Mouse (Mus musculus) intestine, embryonic 14.5 days (tissue): ENCODE data around the gene Fras1. TPM values are rescaled to one million over a fixed set of nuclear protein-coding genes. Genes with fewer than 3 reads are reported as not detected.

Source experiments
- ATAC-seq: fragments of 200-750 bp; cut with Nextera tagmentation; replicated peaks from 2 replicates; pipeline ENCODE4 v1.8.0; 2017; ENCODE audit warnings: low read depth, moderate number of reproducible peaks, moderate TSS enrichment, moderate library complexity; ENCODE audit not compliant: low FRiP score, low TSS enrichment
- DNase-seq: peaks from one replicate; pipeline ENCODE4 v3.0.0-alpha.2; 2018; ENCODE audit warnings: low spot score
- H3K27ac ChIP-seq: fragments of 300-500 bp; sonication (generic); 2 replicates; pipeline ENCODE4 v1.5.1; 2014; ENCODE audit warnings: low read depth, mild to moderate bottlenecking, control low read depth
- H3K27me3 ChIP-seq: fragments of 300-500 bp; sonication (generic); replicated peaks from 2 replicates; pipeline ENCODE4 v1.6.1; 2014; ENCODE audit warnings: low read length, control low read depth; ENCODE audit not compliant: control insufficient read depth, insufficient read depth
- H3K36me3 ChIP-seq: fragments of 300-500 bp; sonication (generic); 2 replicates; pipeline ENCODE4 v1.6.1; 2014; ENCODE audit warnings: low read length, control low read depth; ENCODE audit not compliant: control insufficient read depth, insufficient read depth
- H3K4me1 ChIP-seq: fragments of 300-500 bp; sonication (generic); replicated peaks from 2 replicates; pipeline ENCODE4 v1.6.1; 2014; ENCODE audit warnings: low read length, control low read depth, mixed read lengths; ENCODE audit not compliant: control insufficient read depth, insufficient read depth
- H3K4me2 ChIP-seq: fragments of 300-500 bp; sonication (generic); 2 replicates; pipeline ENCODE4 v1.6.1; 2014; ENCODE audit warnings: low read length
- H3K4me3 ChIP-seq: fragments of 300-500 bp; sonication (generic); 2 replicates; pipeline ENCODE4 v1.5.1; 2014; ENCODE audit warnings: low read depth, low read length, control low read depth, mixed read lengths
- H3K9ac ChIP-seq: fragments of 300-500 bp; sonication (generic); 2 replicates; pipeline ENCODE4 v1.6.1; 2014; ENCODE audit warnings: mild to moderate bottlenecking, low read length
- H3K9me3 ChIP-seq: fragments of 300-500 bp; sonication (generic); 2 replicates; pipeline ENCODE4 v1.6.1; 2016; ENCODE audit warnings: low read length, control low read depth; ENCODE audit not compliant: control insufficient read depth
- WGBS: fragments of 180-500 bp; shearing (Covaris S2); extraction: QIAGEN DNeasy Blood & Tissue Kit; methylation state at CpG from one replicate; pipeline ENCODE4 v1.1.7; 2014; 5-methylcytosine and 5-hydroxymethylcytosine counted together
- polyA plus RNA-seq: library from polyadenylated mRNA; unstranded; fragments of >200 nt; fragmentation: Nextera tagmentation; extraction: Ambion mirVana; gene quantifications from 2 replicates; pipeline ENCODE4 v1.2.1, GENCODE M21; 2014

The Fras1 gene
- polyA plus RNA-seq, 1 experiment from 2014 or later = 41.4 TPM

DNA sequence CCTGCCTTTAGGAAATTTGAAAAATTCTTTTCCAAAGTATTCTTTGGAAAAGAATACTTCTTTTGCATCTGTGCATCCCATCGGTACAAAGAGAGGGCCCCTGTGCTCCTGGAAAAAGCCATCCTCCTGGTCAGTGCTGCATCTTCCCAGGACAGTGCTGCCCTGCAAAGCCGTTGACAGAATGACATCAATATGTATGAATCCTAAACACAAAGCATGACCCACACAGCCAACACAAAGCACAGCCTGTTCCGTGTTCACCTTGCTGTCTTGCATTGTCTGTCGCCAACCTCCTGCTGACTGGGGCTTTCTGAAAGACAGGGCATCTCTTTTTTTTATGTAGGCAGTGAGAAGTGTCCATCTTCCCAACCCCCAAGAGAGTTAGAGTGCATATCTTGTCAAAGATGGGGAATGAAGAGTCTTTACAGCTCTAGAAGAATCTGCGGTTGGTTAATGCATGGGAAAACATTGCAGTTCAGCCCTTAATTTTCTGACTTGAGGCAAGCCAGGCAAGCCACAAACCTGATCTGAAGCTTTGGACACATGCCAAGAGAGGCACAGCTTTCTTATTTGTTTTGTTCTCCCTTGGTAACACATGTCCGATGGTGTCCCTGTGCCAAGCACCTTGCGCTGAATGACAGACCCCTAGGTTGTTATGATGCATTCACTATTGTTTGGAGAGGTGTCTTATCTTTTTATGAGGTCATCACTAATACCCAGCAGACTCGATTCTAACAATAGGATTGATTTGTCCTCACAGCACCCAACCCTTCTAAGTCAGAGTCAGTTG is 373.6 kb downstream of the Fras1 start:
- ATAC-seq (no peak), DNase-seq (no peak)
- WGBS = 83% methylated on average over 8 of the region's 8 CpGs
- no peak overlapping the region for H3K9ac ChIP-seq
- no peaks in the 10 kb centered on the region for H3K4me1 ChIP-seq
- no peak overlapping the region for H3K4me2 ChIP-seq
- no peaks in the 10 kb centered on the region for H3K9me3 ChIP-seq
- H3K27me3 ChIP-seq = no peaks in the 10 kb centered on the region
- H3K36me3 ChIP-seq = peaks cover 19% of the 10 kb centered on the region
- H3K4me3 ChIP-seq = no peak overlapping the region
- H3K27ac ChIP-seq = no peak overlapping the region

DNA sequence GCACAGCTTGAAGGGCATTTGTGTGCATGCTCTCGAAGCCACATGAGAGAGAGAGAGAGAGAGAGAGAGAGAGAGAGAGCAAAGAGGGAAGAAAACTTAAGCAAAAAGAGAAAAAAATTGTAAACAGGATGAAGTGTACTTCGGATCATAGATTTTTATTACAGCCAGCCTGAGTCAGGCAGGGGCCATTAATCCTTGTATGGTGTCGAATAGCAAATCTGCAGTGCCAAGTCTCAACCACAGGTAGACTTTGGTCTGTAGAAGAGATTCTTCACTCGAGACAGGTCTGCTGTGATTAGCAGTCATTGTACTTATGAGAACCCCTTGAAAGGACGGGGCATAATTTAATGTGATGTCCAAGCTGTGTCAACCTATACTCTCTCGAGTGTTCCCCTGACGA is 383.9 kb downstream of the Fras1 start:
- Histone ChIP-seq H3K4me3 (no peak overlapping the region), H3K4me1 (no peaks in the 10 kb centered on the region), H3K4me2 (no peak overlapping the region), H3K36me3 (0 out of 2 replicates have a peak, but pooled peaks cover 19% of the 10 kb centered on the region), H3K27ac (no peak overlapping the region), H3K27me3 (no peaks in the 10 kb centered on the region), H3K9ac (no peak overlapping the region), H3K9me3 (no peaks in the 10 kb centered on the region)
- DNase-seq = no peak
- ATAC-seq = no peak
- 77% methylated on average over 7 of the region's 7 CpGs for whole genome bisulfite sequencing

DNA sequence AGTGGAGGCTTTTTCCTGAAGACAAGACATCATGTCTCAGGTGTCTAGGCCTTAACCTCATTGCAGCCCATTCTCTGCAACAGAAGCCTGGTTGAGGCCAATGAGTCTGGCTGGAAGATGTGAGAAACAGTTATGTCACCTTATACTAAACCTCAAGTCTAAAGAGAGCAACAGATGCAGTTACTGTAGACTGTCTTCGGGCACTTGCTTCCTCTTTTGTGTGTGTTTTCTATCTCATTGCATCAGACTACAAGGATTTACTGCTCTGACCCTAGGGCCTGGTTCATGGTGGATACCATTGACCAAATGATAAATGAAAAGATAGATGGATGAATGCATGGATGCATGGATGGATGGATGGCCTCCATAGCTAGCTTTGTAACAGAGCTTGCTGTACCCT is 388.3 kb downstream of the Fras1 start:
- 79% methylated on average over 1 of the region's 1 CpGs for WGBS
- no peak overlapping the region for H3K9ac ChIP-seq
- H3K9me3 ChIP-seq = no peaks in the 10 kb centered on the region
- no peak overlapping the region for H3K4me2 ChIP-seq
- DNase-seq (no peak), ATAC-seq (no peak)
- H3K4me1 ChIP-seq = no peaks in the 10 kb centered on the region
- H3K27me3 ChIP-seq = no peaks in the 10 kb centered on the region
- no peak overlapping the region for H3K27ac ChIP-seq
- H3K4me3 ChIP-seq = no peak overlapping the region
- H3K36me3 ChIP-seq = 0 out of 2 replicates have a peak, but pooled peaks cover 20% of the 10 kb centered on the region

- no peaks in the 10 kb centered on the region for H3K9me3 ChIP-seq
- no peak overlapping the region for H3K4me2 ChIP-seq
- H3K4me3 ChIP-seq = no peak overlapping the region
- 57% methylated on average over 10 of the region's 10 CpGs for WGBS
- ATAC-seq (no peak), DNase-seq (peak; percentile 83)
- no peaks in the 10 kb centered on the region for H3K4me1 ChIP-seq
- no peak overlapping the region for H3K9ac ChIP-seq
- no peak overlapping the region for H3K27ac ChIP-seq
- no peaks in the 10 kb centered on the region for H3K27me3 ChIP-seq
- H3K36me3 ChIP-seq = 0 out of 2 replicates have a peak, but pooled peaks cover 4% of the 10 kb centered on the region
Observed at GRCm38 (mm10) chr5:96768846-96769471, 395.2 kb downstream of the Fras1 start.

- no peak overlapping the region for H3K9ac ChIP-seq
- no peak overlapping the region for H3K4me3 ChIP-seq
- ATAC-seq = no peak
- no peaks in the 10 kb centered on the region for H3K27me3 ChIP-seq
- WGBS = 82% methylated on average over 14 of the region's 14 CpGs
- no peak for DNase-seq
- H3K27ac ChIP-seq = no peak overlapping the region
- no peak overlapping the region for H3K4me2 ChIP-seq
- H3K36me3 ChIP-seq = no peaks in the 10 kb centered on the region; the same call in 1 of the 2 replicates
- no peaks in the 10 kb centered on the region for H3K4me1 ChIP-seq
- H3K9me3 ChIP-seq = no peaks in the 10 kb centered on the region
Observed at GRCm38 (mm10) chr5:96783506-96784288, 409.9 kb downstream of the Fras1 start.

- no peaks in the 10 kb centered on the region for H3K9me3 ChIP-seq
- no peak overlapping the region for H3K4me3 ChIP-seq
- no peak overlapping the region for H3K4me2 ChIP-seq
- ATAC-seq = no peak
- no peak overlapping the region for H3K9ac ChIP-seq
- DNase-seq = no peak
- H3K27ac ChIP-seq = no peak overlapping the region
- no peaks in the 10 kb centered on the region for H3K4me1 ChIP-seq
- H3K27me3 ChIP-seq = no peaks in the 10 kb centered on the region
- H3K36me3 ChIP-seq = no peaks in the 10 kb centered on the region; the same call in 1 of the 2 replicates
- 90% methylated on average over 5 of the region's 5 CpGs for WGBS
Observed at GRCm38 (mm10) chr5:96785096-96785495, 411.3 kb downstream of the Fras1 start.

DNA sequence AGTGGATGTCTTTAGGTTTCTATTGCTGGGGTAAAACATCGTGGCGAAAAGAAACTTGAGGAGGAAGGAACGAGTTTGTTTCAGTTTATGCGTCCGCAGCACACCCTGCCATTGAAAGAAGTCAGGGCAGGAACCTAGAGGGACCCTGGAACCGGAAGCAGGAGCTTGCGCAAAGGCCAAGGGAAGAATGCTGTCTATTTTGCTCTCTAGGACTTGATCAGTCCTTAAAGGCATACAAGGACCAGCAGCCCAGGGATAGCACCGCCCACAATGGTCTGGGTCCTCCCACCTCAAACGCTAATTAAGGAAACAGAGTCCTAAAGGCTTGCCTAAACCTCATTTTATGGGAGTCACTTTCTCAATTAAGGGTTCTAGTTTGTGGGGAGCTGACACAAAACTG is 418.7 kb downstream of the Fras1 start:
- no peak overlapping the region for H3K27ac ChIP-seq
- no peak overlapping the region for H3K4me3 ChIP-seq
- H3K36me3 ChIP-seq = no peaks in the 10 kb centered on the region
- peaks cover 3% of the 10 kb centered on the region; the same call in 1 of the 2 replicates for H3K4me1 ChIP-seq
- peak overlapping the region; percentile 81 for H3K4me2 ChIP-seq
- no peak for ATAC-seq
- DNase-seq = no peak
- 63% methylated on average over 9 of the region's 9 CpGs for WGBS
- H3K27me3 ChIP-seq = no peaks in the 10 kb centered on the region
- H3K9me3 ChIP-seq = no peaks in the 10 kb centered on the region
- no peak overlapping the region for H3K9ac ChIP-seq

DNA sequence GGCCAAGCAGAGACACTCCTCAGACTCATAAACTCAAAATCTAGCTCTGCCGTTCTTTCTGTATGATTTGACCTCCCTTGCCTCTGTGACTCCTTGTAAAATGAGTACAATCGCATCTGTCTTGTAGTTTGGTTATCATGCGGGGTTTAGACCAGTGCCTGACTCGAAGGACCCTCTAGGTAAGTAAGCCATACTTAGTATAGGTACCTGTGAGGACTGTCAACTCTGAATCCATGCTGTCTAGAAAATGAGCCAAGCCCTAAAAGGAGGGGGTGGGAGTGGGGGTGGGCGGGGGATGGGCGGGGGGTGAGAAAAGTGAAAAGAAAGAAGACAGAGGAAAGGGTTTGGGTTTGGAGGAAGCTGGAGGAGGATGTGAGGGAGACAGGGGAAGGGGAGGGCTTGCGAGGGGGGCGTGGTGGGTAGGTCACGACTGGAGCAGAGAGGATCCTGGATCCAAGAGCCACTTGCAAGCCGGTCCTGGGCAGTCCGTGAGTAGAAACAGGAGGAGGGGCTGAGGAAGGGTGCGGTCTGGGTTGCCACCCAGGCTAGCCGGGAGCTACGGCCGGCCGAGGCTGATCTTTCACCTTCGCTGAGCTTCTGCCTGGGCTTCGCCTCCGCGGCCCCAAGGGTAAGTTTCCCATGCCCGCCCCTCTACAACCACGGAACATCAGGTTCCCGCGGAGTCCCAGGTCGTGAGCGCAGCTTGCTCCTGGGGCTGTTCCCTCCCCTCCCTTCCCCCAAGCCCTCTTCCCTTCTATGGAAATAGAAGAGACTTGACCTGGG is 419.4 kb downstream of the Fras1 start, which contains the start of gene Anxa3:
Anxa3 (plus strand) TSS at position 404 of the 783 bp plus-strand sequence.
- H3K4me2 ChIP-seq = peak within 1 kb of the TSS; percentile 81
- 9% methylated on average over 25 of the region's 26 CpGs for WGBS
- H3K4me3 ChIP-seq = peak within 1 kb of the TSS; percentile 49
- H3K27me3 ChIP-seq = no peaks in the 10 kb centered on the region
- ATAC-seq (peak; percentile 88), DNase-seq (peak; percentile 69)
- no peak within 1 kb of the TSS for H3K27ac ChIP-seq
- H3K9me3 ChIP-seq = no peaks in the 10 kb centered on the region
- peaks cover 3% of the 10 kb centered on the region; the same call in 1 of the 2 replicates for H3K4me1 ChIP-seq
- H3K9ac ChIP-seq = peak within 1 kb of the TSS; percentile 53
- no peaks in the 10 kb centered on the region for H3K36me3 ChIP-seq
